22 mouse cellular contexts compared by ENCODE assay signal in the genomic region with DNA sequence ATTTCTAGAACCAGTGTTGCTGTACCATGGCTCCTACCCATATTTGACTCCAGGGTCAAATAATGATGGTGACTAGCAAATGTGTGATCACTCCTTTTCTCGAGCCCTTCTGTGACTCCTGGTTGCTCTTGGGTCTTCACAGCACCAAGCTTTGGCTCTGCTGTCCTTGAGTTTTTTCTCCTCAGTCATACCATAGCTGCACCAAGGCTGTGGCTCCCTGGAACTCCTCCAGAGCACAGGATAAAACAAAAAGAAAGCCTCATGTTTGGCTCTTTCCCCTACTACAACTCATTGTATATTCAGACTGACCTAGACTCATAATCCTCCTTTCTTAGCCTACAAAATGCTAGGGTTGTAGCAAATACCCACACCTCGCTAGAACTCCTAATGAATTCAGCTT. TPM values are rescaled to one million over a fixed set of nuclear protein-coding genes. Genes with fewer than 3 reads are reported as not detected.
DNase-seq lines count a peak whose midpoint lies in the region; ATAC-seq and TF ChIP-seq lines count a peak whose summit lies in the region.
"Had no signal": no experiment of that assay in that cellular context is flagged by ENCODE, and none has a peak within 500 bp of the region (broad histone marks: within the 10 kb centered on the region; RNA-seq: fewer than 3 reads in every experiment).

No protein-coding gene starts in this region.

- ATAC-seq in stomach, postnatal 0 days (ENCODE audit: low FRiP score, low TSS enrichment) = no peak
- ATAC-seq: activated CD4-positive, CD25-positive, alpha-beta regulatory T cell, adult 4 months; CD4-positive, CD25-positive, alpha-beta regulatory T cell, adult 4 months; forebrain, embryonic 13.5 days; forebrain, embryonic 15.5 days; forebrain, postnatal 0 days; Patski had no signal

- H3K4me1 ChIP-seq in stomach, postnatal 0 days (replicated peaks; ENCODE audit: control insufficient read depth, insufficient read depth) = no peaks in the 10 kb centered on the region
- H3K4me1 ChIP-seq: embryonic facial prominence, embryonic 12.5 days had no signal

- H3K9me3 ChIP-seq in stomach, postnatal 0 days (ENCODE audit: control insufficient read depth, low read length) = no peaks in the 10 kb centered on the region
- H3K9me3 ChIP-seq: embryonic facial prominence, embryonic 10.5 days; embryonic facial prominence, embryonic 12.5 days; forebrain, embryonic 13.5 days; forebrain, embryonic 15.5 days; G1E had no signal

- H3K27me3 ChIP-seq in stomach, postnatal 0 days (ENCODE audit: control insufficient read depth, insufficient read depth, low read length) = no peaks in the 10 kb centered on the region
- H3K27me3 ChIP-seq: CH12.LX; embryonic facial prominence, embryonic 12.5 days; forebrain, embryonic 13.5 days; forebrain, embryonic 15.5 days; Patski had no signal

- H3K36me3 ChIP-seq in stomach, postnatal 0 days (ENCODE audit: control insufficient read depth, insufficient read depth, low read length) = no peaks in the 10 kb centered on the region
- H3K36me3 ChIP-seq: forebrain, embryonic 15.5 days had no signal

- no peak overlapping the region for H3K27ac ChIP-seq in stomach, postnatal 0 days (replicated peaks)
- H3K27ac ChIP-seq: embryonic facial prominence, embryonic 10.5 days; embryonic facial prominence, embryonic 12.5 days; forebrain, embryonic 13.5 days; forebrain, embryonic 15.5 days had no signal

- no peak for TF ChIP-seq EP300 in stomach, postnatal 0 days (optimal IDR thresholded peaks at IDR 0.05)

- 87% methylated on average over 2 of the region's 2 CpGs for WGBS in stomach, postnatal 0 days

- H3K4me2 ChIP-seq in stomach, postnatal 0 days (replicated peaks; ENCODE audit: low read depth) = no peak overlapping the region
- H3K4me2 ChIP-seq: embryonic facial prominence, embryonic 12.5 days; forebrain, embryonic 13.5 days; forebrain, embryonic 15.5 days had no signal

- no peak overlapping the region for H3K9ac ChIP-seq in stomach, postnatal 0 days (ENCODE audit: low read length)
- H3K9ac ChIP-seq: embryonic facial prominence, embryonic 12.5 days; forebrain, embryonic 13.5 days; forebrain, embryonic 15.5 days; forebrain, postnatal 0 days had no signal

- no peak for TF ChIP-seq CTCF in stomach, postnatal 0 days (IDR thresholded peaks at IDR 0.05; ENCODE audit: low read depth)

- no peak overlapping the region for H3K4me3 ChIP-seq in stomach, postnatal 0 days (ENCODE audit: low read depth, low read length)
- H3K4me3 ChIP-seq: embryonic facial prominence, embryonic 10.5 days; embryonic facial prominence, embryonic 12.5 days; forebrain, embryonic 13.5 days; forebrain, embryonic 15.5 days had no signal

- DNase-seq in adrenal gland, adult (ENCODE audit: inconsistent age in 2 of 2, low spot score in 1 of 2) = peak; percentile 43 to 67
- no peak for DNase-seq in adrenal gland, postnatal 10 days
- DNase-seq in adrenal gland, postnatal 36 days = peak; percentile 42 to 56
- DNase-seq in adrenal gland, adult 18-20 months (ENCODE audit: low spot score in 2 of 2) = no peak
- peak; percentile 10 for DNase-seq in stomach, postnatal 0 days (ENCODE audit: low spot score)
- DNase-seq: adrenal gland, adult 8-10 months; B cell, adult 2 months; cerebellum, adult 11-12 months; cerebellum, adult 2 months; cerebellum, adult 9-10 months; cerebellum, postnatal 10 days; cerebellum, postnatal 25 days; forebrain, postnatal 0 days had no signal

RNA-seq across cellular contexts. Expression of a gene that starts 19.3 kb away (rescaled TPM):
- total RNA-seq in adrenal gland, postnatal 10 days (2021) = 10 to 100 TPM; 24.4 to 25.2 TPM
- 10 to 100 TPM; 24.7 to 26.0 TPM for total RNA-seq in adrenal gland, postnatal 36 days (2021)
- total RNA-seq in adrenal gland, adult 18-20 months (2021) = 10 to 100 TPM; 18.0 to 23.1 TPM
- 2.4 TPM in 2 replicates for polyA plus RNA-seq in stomach, postnatal 0 days (2015; fragmentation: Nextera tagmentation; extraction: Ambion mirVana)

RNA-seq across cellular contexts. Expression of a gene that starts 34.4 kb away (rescaled TPM):
- total RNA-seq in adrenal gland, postnatal 10 days (2021) = 10 to 100 TPM; 10.1 to 12.6 TPM
- total RNA-seq in adrenal gland, postnatal 36 days (2021) = 10 to 100 TPM; 10.5 to 23.5 TPM
- total RNA-seq in adrenal gland, adult 18-20 months (2021) = 10 to 100 TPM; 15.2 to 46.9 TPM
- polyA plus RNA-seq in stomach, postnatal 0 days (2015; fragmentation: Nextera tagmentation; extraction: Ambion mirVana) = 13.2 and 13.8 TPM in 2 replicates
- total RNA-seq: G1E had no signal
- polyA plus RNA-seq: activated CD4-positive, CD25-positive, alpha-beta regulatory T cell, adult 4 months; CD4-positive, CD25-positive, alpha-beta regulatory T cell, adult 4 months; G1E; Patski had no signal

RNA-seq across cellular contexts. Expression of a gene that starts 52.7 kb away (rescaled TPM):
- total RNA-seq in adrenal gland, postnatal 10 days (2021) = 100 to 1,000 TPM; 304 to 310 TPM
- 100 to 1,000 TPM; 473 to 490 TPM for total RNA-seq in adrenal gland, postnatal 36 days (2021)
- 100 to 1,000 TPM; 431 to 540 TPM for total RNA-seq in adrenal gland, adult 18-20 months (2021)
- 171 and 181 TPM in 2 replicates for polyA plus RNA-seq in stomach, postnatal 0 days (2015; fragmentation: Nextera tagmentation; extraction: Ambion mirVana)

Comparison
In these comparisons a context has a peak if more than half of its experiments do, and no peak if none do; other contexts are left out.
1. DNase-seq: peak in adrenal gland, adult (2 of 2), adrenal gland, postnatal 36 days (2 of 2) and stomach, postnatal 0 days (single experiment); none in adrenal gland, postnatal 10 days (single experiment) and adrenal gland, adult 18-20 months (0 of 2).